Mouse (Mus musculus): ENCODE results near the gene Unc93a. TPM values are rescaled to one million over a fixed set of nuclear protein-coding genes. Genes with fewer than 3 reads are reported as not detected.
"Not testable (repeated sequence)": the region's sequence is repeated elsewhere in the genome, so short reads cannot be mapped to it uniquely, and the experiment has no call there.

The Unc93a gene
- total RNA-seq, 2 experiments from 2014 or later: not detected

DNA sequence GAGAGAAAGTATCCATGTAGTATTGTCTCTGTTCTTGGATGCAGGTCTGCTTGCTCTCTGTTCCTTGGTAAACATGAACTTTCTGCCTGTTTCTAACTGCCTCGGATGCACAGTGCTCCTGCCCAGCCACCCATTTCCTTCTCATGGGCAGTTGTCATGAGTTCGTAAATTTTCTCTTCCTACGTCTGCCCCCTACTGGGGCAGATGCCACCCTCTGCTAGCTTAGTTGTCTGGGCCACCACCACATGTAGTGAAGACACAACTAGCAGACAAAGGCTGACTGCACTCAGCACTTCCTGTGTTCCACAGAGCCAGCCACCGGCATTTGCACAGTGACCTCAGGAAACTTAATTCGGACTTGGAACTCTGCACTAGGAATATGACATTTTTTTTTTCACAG is 62.4 kb downstream of the Unc93a start:
- DNase-seq: not testable (repeated sequence)

DNA sequence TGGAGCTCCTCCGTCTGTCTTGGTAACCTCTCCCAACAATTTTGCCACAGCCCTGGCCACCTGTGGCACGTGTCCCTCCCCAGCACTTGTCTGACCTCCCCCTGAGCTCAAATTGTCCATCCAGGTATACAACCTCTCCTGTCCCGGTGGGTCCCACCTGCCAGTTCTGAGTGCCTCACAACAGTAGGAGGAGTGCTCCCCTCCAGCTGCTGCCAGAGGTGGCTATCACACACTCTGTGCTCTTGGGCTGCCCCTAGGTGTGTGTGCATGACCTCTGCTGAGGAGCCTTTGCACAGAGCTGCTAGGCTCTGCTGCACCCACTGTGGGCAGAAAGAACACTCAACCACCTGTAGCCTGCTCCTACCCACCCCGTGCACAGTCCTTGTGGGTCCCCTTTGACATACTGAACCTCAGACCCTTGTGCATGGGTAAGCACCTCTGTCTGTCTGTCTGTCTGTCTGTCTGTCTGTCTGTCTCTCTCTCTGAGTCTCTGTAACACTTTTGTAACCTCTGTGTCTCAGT is 63.7 kb downstream of the Unc93a start:
- not testable (repeated sequence) for DNase-seq

DNA sequence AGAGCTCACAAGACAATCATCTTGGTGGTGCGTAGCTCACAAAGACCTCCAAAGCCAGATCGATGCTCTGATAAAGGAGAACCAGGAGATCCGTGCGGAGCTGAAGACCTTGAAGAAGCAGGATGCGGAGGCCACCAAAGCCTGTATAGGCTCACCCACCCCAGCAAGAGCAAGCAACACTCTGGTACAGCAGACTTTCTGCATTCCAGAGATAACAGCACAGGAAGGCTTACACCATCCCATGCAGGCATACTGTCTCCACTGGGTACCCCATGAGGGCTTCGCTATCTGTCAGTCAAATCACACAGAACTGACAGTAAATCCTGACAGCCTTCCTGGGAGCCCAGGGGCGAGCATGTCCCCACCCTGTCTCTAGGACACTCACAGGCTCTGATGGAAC is 68.7 kb downstream of the Unc93a start:
- DNase-seq: not testable (repeated sequence)

DNA sequence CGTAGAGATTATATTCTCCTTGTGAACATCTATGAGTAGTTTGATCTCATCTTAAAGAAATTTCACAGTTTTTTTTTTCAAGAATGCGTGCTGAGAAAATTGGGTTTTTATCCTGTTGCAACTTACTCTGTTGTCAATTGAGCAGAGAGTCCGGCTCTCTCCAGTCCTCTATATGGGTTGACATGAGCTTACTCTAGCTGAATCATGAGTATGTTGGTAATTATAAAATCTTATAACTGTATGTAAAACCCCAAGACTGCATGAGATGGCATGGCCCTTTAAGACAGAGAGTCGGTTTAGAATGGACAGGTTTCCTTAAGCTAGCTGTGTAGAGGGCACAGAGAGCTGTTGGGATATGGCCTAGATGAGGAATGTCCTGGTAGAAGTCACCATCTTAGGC is 70.8 kb downstream of the Unc93a start, which contains the start of gene Tcp10b:
TSS of gene Tcp10b (plus strand) at position 301 of the 400 bp plus-strand sequence.
- DNase-seq: not testable (repeated sequence)

Other genes with a start within 250 kb of the Unc93a start
- gene Pnldc1, start 221.6 kb downstream of the Unc93a start, total RNA-seq (2021): under 1 TPM in 1 of 2 experiments, not detected in 1; 0.83 TPM
- 100 to 1,000 TPM; 159 to 178 TPM for gene Tcp1, start 216.1 kb downstream of the Unc93a start, total RNA-seq (2021)
- gene Mrpl18, start 215.5 kb downstream of the Unc93a start, total RNA-seq (2021): 100 to 1,000 TPM; 100 to 109 TPM
- gene Acat3, start 191.2 kb downstream of the Unc93a start, total RNA-seq (2021): not detected
- 1 to 10 TPM; 3.2 to 5.4 TPM for gene Acat2, start 171.1 kb downstream of the Unc93a start, total RNA-seq (2021)
- gene Wtap, start 137.6 kb downstream of the Unc93a start, total RNA-seq (2021): 10 to 100 TPM; 23.3 to 24.7 TPM
- gene Sod2, start 125.0 kb downstream of the Unc93a start, total RNA-seq (2021): 100 to 1,000 TPM; 447 to 456 TPM
- gene Gpr31b, start 79.5 kb downstream of the Unc93a start, total RNA-seq (2021): not detected
- under 1 TPM; 0.10 to 0.32 TPM for gene Tcp10b, start 70.7 kb downstream of the Unc93a start, total RNA-seq (2021)
- gene Smok2a, start 89.4 kb upstream of the Unc93a start, total RNA-seq (2021): not detected
- not detected for gene Smok2b, start 98.4 kb upstream of the Unc93a start, total RNA-seq (2021)
- gene Tcp10c, start 222.8 kb upstream of the Unc93a start, total RNA-seq (2021): not detected